Mouse (Mus musculus) thymus, adult 2 months (tissue): ENCODE results near the gene Ntm.

Experiments used
- CTCF ChIP-seq: fragments of 200-500 bp; IDR thresholded peaks from 2 replicates; pipeline ENCODE4 v1.5.1; 2012; ENCODE audit warnings: mild to moderate bottlenecking, control low read depth, low read length, moderate library complexity, borderline replicate concordance; ENCODE audit not compliant: control insufficient read depth, poor library complexity, insufficient read depth; ENCODE audit errors: extremely low read depth
- POLR2A ChIP-seq: fragments of 200-500 bp; IDR thresholded peaks from 2 replicates; pipeline ENCODE4 v1.6.1; 2012; ENCODE audit warnings: mild to moderate bottlenecking, low read length, control low read depth, moderate library complexity; ENCODE audit not compliant: control insufficient read depth, poor library complexity, insufficient read depth; ENCODE audit errors: extremely low read depth

DNA sequence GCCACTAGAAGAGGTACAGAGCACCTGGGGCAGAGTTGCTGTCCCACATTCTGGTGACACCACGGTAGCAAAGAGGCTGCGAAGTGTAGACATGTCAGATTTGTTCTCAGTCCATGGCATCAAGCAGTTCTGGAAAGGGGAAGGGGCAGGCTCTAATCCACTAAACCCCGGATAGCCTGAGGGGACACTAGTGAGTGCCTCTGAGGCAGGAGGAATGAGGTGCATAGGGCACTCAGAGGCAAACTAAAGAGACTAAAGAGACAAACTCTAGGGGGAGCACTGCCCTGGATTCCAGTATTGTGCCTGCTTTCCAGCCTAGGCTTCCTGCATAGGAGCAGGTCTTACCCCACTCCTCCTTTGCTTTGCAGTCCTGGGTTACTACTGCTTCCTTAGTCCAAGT is 926.5 kb downstream of the Ntm start:
- TF ChIP-seq CTCF (no peak), POLR2A (no peak)
